Mouse (Mus musculus): ENCODE measurements around the gene Piezo1. TPM values are rescaled to one million over a fixed set of nuclear protein-coding genes. Genes with fewer than 3 reads are reported as not detected.

Gene Piezo1
- 76.7 and 90.2 TPM in 2 replicates for polyA plus RNA-seq (2012)

GRCm38 (mm10) chr8:122551265-122552051, at the start of gene Piezo1:
Piezo1 (minus strand) TSS chr8:122551329.

GRCm38 (mm10) chr8:122576648-122577022, 25.5 kb upstream of the Piezo1 start, which contains the start of gene Aprt:
Aprt (minus strand) TSS chr8:122576909.

GRCm38 (mm10) chr8:122567361-122568108, 16.4 kb upstream of the Piezo1 start, which contains the start of gene Cdt1:
Cdt1 (plus strand) TSS chr8:122568015.

GRCm38 (mm10) chr8:122475580-122476320, 75.4 kb downstream of the Piezo1 start, which contains the start of the genes Rnf166 and Ctu2:
Rnf166 (minus strand) TSS chr8:122476064.
Ctu2 (plus strand) TSS chr8:122476143.

GRCm38 (mm10) chr8:122460524-122461472, 90.3 kb downstream of the Piezo1 start, which contains the start of gene Snai3:
Snai3 (minus strand) TSS chr8:122460733.

GRCm38 (mm10) chr8:122443262-122444006, 107.7 kb downstream of the Piezo1 start, which contains the start of gene Mvd:
Mvd (minus strand) TSS chr8:122443422.

GRCm38 (mm10) chr8:122432443-122433268, 118.5 kb downstream of the Piezo1 start, which contains the start of gene Cyba:
Cyba (minus strand) TSS chr8:122432930.

Other genes with a start within 250 kb of the Piezo1 start
- 0.05 TPM in 1 of 2 replicates, not detected in the other for gene Trhr2, start 190.6 kb downstream of the Piezo1 start, polyA plus RNA-seq (2012)
- gene Zc3h18, start 174.7 kb downstream of the Piezo1 start, polyA plus RNA-seq (2012): 119 and 172 TPM in 2 replicates
- gene Il17c, start 129.3 kb downstream of the Piezo1 start, polyA plus RNA-seq (2012): 0.98 and 1.5 TPM in 2 replicates
- 676 and 930 TPM in 2 replicates for gene Cyba, start 118.4 kb downstream of the Piezo1 start, polyA plus RNA-seq (2012)
- 8.7 and 10.5 TPM in 2 replicates for gene Mvd, start 107.9 kb downstream of the Piezo1 start, polyA plus RNA-seq (2012)
- 0.22 TPM in 2 replicates for gene Snai3, start 90.6 kb downstream of the Piezo1 start, polyA plus RNA-seq (2012)
- gene Rnf166, start 75.3 kb downstream of the Piezo1 start, polyA plus RNA-seq (2012): 72.3 and 82.1 TPM in 2 replicates
- gene Ctu2, start 75.2 kb downstream of the Piezo1 start, polyA plus RNA-seq (2012): 26.0 and 31.1 TPM in 2 replicates
- gene Cdt1, start 16.7 kb upstream of the Piezo1 start, polyA plus RNA-seq (2012): 400 and 435 TPM in 2 replicates
- 259 and 276 TPM in 2 replicates for gene Aprt, start 25.6 kb upstream of the Piezo1 start, polyA plus RNA-seq (2012)
- 23.7 and 36.9 TPM in 2 replicates for gene Galns, start 60.1 kb upstream of the Piezo1 start, polyA plus RNA-seq (2012)
- 0.58 and 1.0 TPM in 2 replicates for gene Trappc2l, start 60.3 kb upstream of the Piezo1 start, polyA plus RNA-seq (2012)
- 0.07 TPM in 1 of 2 replicates, not detected in the other for gene Pabpn1l, start 71.4 kb upstream of the Piezo1 start, polyA plus RNA-seq (2012)
- 112 and 122 TPM in 2 replicates for gene Cbfa2t3, start 147.8 kb upstream of the Piezo1 start, polyA plus RNA-seq (2012)
- gene Acsf3, start 224.2 kb upstream of the Piezo1 start, polyA plus RNA-seq (2012): 31.1 and 32.5 TPM in 2 replicates

All from megakaryocyte-erythroid progenitor cell, adult 5 weeks (primary cell).